Mouse (Mus musculus): Measurements from ENCODE around the gene P2rx4. TPM values are rescaled to one million over a fixed set of nuclear protein-coding genes. Genes with fewer than 3 reads are reported as not detected.
A peak's percentile ranks its signal among the peaks of the same experiment; 100 is the strongest.

Gene P2rx4
- polyA plus RNA-seq, 1 experiment from 2014 or later, result 9.8 TPM

- peak overlapping the region; percentile 72 for H3K9ac ChIP-seq (replicated peaks)
- H3K27me3 ChIP-seq, result peaks cover 12% of the 10 kb centered on the region; the same call in 1 of the 2 replicates
- peak overlapping the region; percentile 66 for H3K4me3 ChIP-seq
- peak overlapping the region; percentile 91 for H3K4me2 ChIP-seq (replicated peaks)
- 0 out of 2 replicates have a peak, but pooled peaks have one; percentile 4 for ATAC-seq (ENCODE audit: low FRiP score, low read depth)
- peaks cover 6% of the 10 kb centered on the region; the same call in 1 of the 2 replicates for H3K4me1 ChIP-seq
- no peaks in the 10 kb centered on the region for H3K36me3 ChIP-seq
- WGBS, result 35% methylated on average over 5 of the region's 5 CpGs
- no peaks in the 10 kb centered on the region for H3K9me3 ChIP-seq
- peak overlapping the region; percentile 67 for H3K27ac ChIP-seq (replicated peaks)
Measured at GRCm38 (mm10) chr5:122706917-122707275, 448 bp upstream of the P2rx4 start.

- Histone ChIP-seq H3K9ac (replicated peaks) (no peak overlapping the region), H3K4me2 (replicated peaks) (no peak overlapping the region), H3K27me3 (peaks cover 12% of the 10 kb centered on the region; the same call in 1 of the 2 replicates), H3K4me1 (peaks cover 6% of the 10 kb centered on the region; the same call in 1 of the 2 replicates), H3K36me3 (no peaks in the 10 kb centered on the region), H3K27ac (replicated peaks) (no peak overlapping the region), H3K4me3 (no peak overlapping the region), H3K9me3 (no peaks in the 10 kb centered on the region)
- WGBS, result 90% methylated on average over 6 of the region's 6 CpGs
- ATAC-seq (ENCODE audit: low FRiP score, low read depth), result no peak
Measured at GRCm38 (mm10) chr5:122708819-122709218, 1.5 kb downstream of the P2rx4 start.

- Histone ChIP-seq H3K27ac (replicated peaks) (no peak overlapping the region), H3K9ac (replicated peaks) (no peak overlapping the region), H3K4me1 (no peaks in the 10 kb centered on the region), H3K9me3 (0 out of 2 replicates have a peak, but pooled peaks cover 3% of the 10 kb centered on the region), H3K4me3 (no peak overlapping the region), H3K4me2 (replicated peaks) (no peak overlapping the region), H3K36me3 (no peaks in the 10 kb centered on the region), H3K27me3 (no peaks in the 10 kb centered on the region)
- WGBS, result 72% methylated on average over 1 of the region's 1 CpGs
- no peak for ATAC-seq (ENCODE audit: low FRiP score, low read depth)
Measured at GRCm38 (mm10) chr5:122715723-122716122, 8.4 kb downstream of the P2rx4 start.

- Histone ChIP-seq H3K9me3 (0 out of 2 replicates have a peak, but pooled peaks cover 3% of the 10 kb centered on the region), H3K36me3 (no peaks in the 10 kb centered on the region), H3K4me1 (no peaks in the 10 kb centered on the region), H3K27me3 (no peaks in the 10 kb centered on the region), H3K4me3 (no peak overlapping the region), H3K27ac (replicated peaks) (no peak overlapping the region), H3K9ac (replicated peaks) (no peak overlapping the region), H3K4me2 (replicated peaks) (no peak overlapping the region)
- no peak for ATAC-seq (ENCODE audit: low FRiP score, low read depth)
- WGBS, result 97% methylated on average over 2 of the region's 2 CpGs
Measured at GRCm38 (mm10) chr5:122716793-122717192, 9.4 kb downstream of the P2rx4 start.

GRCm38 (mm10) chr5:122718400-122718799 lies 11.1 kb downstream of the P2rx4 start:
- Histone ChIP-seq H3K9me3 (0 out of 2 replicates have a peak, but pooled peaks cover 3% of the 10 kb centered on the region), H3K27ac (replicated peaks) (no peak overlapping the region), H3K4me2 (replicated peaks) (no peak overlapping the region), H3K9ac (replicated peaks) (no peak overlapping the region), H3K27me3 (no peaks in the 10 kb centered on the region), H3K4me3 (no peak overlapping the region), H3K4me1 (no peaks in the 10 kb centered on the region), H3K36me3 (no peaks in the 10 kb centered on the region)
- WGBS, result 87% methylated on average over 7 of the region's 7 CpGs
- no peak for ATAC-seq (ENCODE audit: low FRiP score, low read depth)

GRCm38 (mm10) chr5:122719168-122719567 lies 11.8 kb downstream of the P2rx4 start:
- no peak for ATAC-seq (ENCODE audit: low FRiP score, low read depth)
- H3K36me3 ChIP-seq, result no peaks in the 10 kb centered on the region
- 90% methylated on average over 8 of the region's 8 CpGs for WGBS
- H3K27ac ChIP-seq (replicated peaks), result no peak overlapping the region
- H3K9ac ChIP-seq (replicated peaks), result no peak overlapping the region
- H3K4me1 ChIP-seq, result no peaks in the 10 kb centered on the region
- H3K4me2 ChIP-seq (replicated peaks), result no peak overlapping the region
- no peak overlapping the region for H3K4me3 ChIP-seq
- H3K27me3 ChIP-seq, result no peaks in the 10 kb centered on the region
- 0 out of 2 replicates have a peak, but pooled peaks cover 3% of the 10 kb centered on the region for H3K9me3 ChIP-seq

- Histone ChIP-seq H3K4me2 (replicated peaks) (no peak overlapping the region), H3K9ac (replicated peaks) (no peak overlapping the region), H3K9me3 (no peaks in the 10 kb centered on the region), H3K36me3 (no peaks in the 10 kb centered on the region), H3K4me1 (no peaks in the 10 kb centered on the region; the same call in 1 of the 2 replicates), H3K4me3 (no peak overlapping the region), H3K27ac (replicated peaks) (no peak overlapping the region), H3K27me3 (peaks cover 5% of the 10 kb centered on the region; the same call in 1 of the 2 replicates)
- ATAC-seq (ENCODE audit: low FRiP score, low read depth), result no peak
- 94% methylated on average over 13 of the region's 13 CpGs for WGBS
Measured at GRCm38 (mm10) chr5:122725453-122725852, 18.1 kb downstream of the P2rx4 start.

- WGBS, result 23% methylated on average over 7 of the region's 7 CpGs
- no peaks in the 10 kb centered on the region for H3K36me3 ChIP-seq
- ATAC-seq (ENCODE audit: low FRiP score, low read depth), result no peak
- no peak overlapping the region for H3K4me2 ChIP-seq (replicated peaks)
- H3K4me1 ChIP-seq, result no peaks in the 10 kb centered on the region; the same call in 1 of the 2 replicates
- H3K27ac ChIP-seq (replicated peaks), result no peak overlapping the region
- H3K9me3 ChIP-seq, result no peaks in the 10 kb centered on the region
- no peak overlapping the region for H3K4me3 ChIP-seq
- H3K27me3 ChIP-seq, result peaks cover 5% of the 10 kb centered on the region; the same call in 1 of the 2 replicates
- H3K9ac ChIP-seq (replicated peaks), result no peak overlapping the region
Measured at GRCm38 (mm10) chr5:122726068-122726467, 18.7 kb downstream of the P2rx4 start.

- no peak overlapping the region for H3K4me2 ChIP-seq (replicated peaks)
- no peaks in the 10 kb centered on the region; the same call in 1 of the 2 replicates for H3K4me1 ChIP-seq
- peaks cover 5% of the 10 kb centered on the region; the same call in 1 of the 2 replicates for H3K27me3 ChIP-seq
- 82% methylated on average over 5 of the region's 5 CpGs for WGBS
- no peaks in the 10 kb centered on the region for H3K9me3 ChIP-seq
- no peak overlapping the region for H3K27ac ChIP-seq (replicated peaks)
- no peak overlapping the region for H3K4me3 ChIP-seq
- H3K9ac ChIP-seq (replicated peaks), result no peak overlapping the region
- H3K36me3 ChIP-seq, result no peaks in the 10 kb centered on the region
- ATAC-seq (ENCODE audit: low FRiP score, low read depth), result no peak
Measured at GRCm38 (mm10) chr5:122726595-122726994, 19.3 kb downstream of the P2rx4 start.

GRCm38 (mm10) chr5:122727096-122727495 lies 19.8 kb downstream of the P2rx4 start:
- no peak for ATAC-seq (ENCODE audit: low FRiP score, low read depth)
- Histone ChIP-seq H3K4me1 (no peaks in the 10 kb centered on the region; the same call in 1 of the 2 replicates), H3K4me3 (no peak overlapping the region), H3K9me3 (no peaks in the 10 kb centered on the region), H3K27me3 (peaks cover 5% of the 10 kb centered on the region; the same call in 1 of the 2 replicates), H3K9ac (replicated peaks) (no peak overlapping the region), H3K36me3 (no peaks in the 10 kb centered on the region), H3K4me2 (replicated peaks) (no peak overlapping the region), H3K27ac (replicated peaks) (no peak overlapping the region)
- 91% methylated on average over 7 of the region's 7 CpGs for WGBS

- peaks cover 3% of the 10 kb centered on the region; the same call in 1 of the 2 replicates for H3K4me1 ChIP-seq
- H3K9ac ChIP-seq (replicated peaks), result no peak overlapping the region
- ATAC-seq (ENCODE audit: low FRiP score, low read depth), result no peak
- H3K9me3 ChIP-seq, result no peaks in the 10 kb centered on the region
- WGBS, result 87% methylated on average over 10 of the region's 10 CpGs
- H3K4me2 ChIP-seq (replicated peaks), result no peak overlapping the region
- H3K27me3 ChIP-seq, result peaks cover 5% of the 10 kb centered on the region; the same call in 1 of the 2 replicates
- no peak overlapping the region for H3K27ac ChIP-seq (replicated peaks)
- no peaks in the 10 kb centered on the region for H3K36me3 ChIP-seq
- no peak overlapping the region for H3K4me3 ChIP-seq
Measured at GRCm38 (mm10) chr5:122730776-122731175, 23.4 kb downstream of the P2rx4 start.

- Histone ChIP-seq H3K9ac (replicated peaks) (no peak overlapping the region), H3K4me1 (peaks cover 3% of the 10 kb centered on the region; the same call in 1 of the 2 replicates), H3K4me3 (no peak overlapping the region), H3K27ac (replicated peaks) (no peak overlapping the region; the same call in 1 of the 2 replicates), H3K9me3 (no peaks in the 10 kb centered on the region), H3K36me3 (no peaks in the 10 kb centered on the region), H3K4me2 (replicated peaks) (no peak overlapping the region), H3K27me3 (peaks cover 5% of the 10 kb centered on the region; the same call in 1 of the 2 replicates)
- WGBS, result 67% methylated on average over 8 of the region's 8 CpGs
- ATAC-seq (ENCODE audit: low FRiP score, low read depth), result no peak
Measured at GRCm38 (mm10) chr5:122731321-122731720, 24.0 kb downstream of the P2rx4 start.
